Mouse (Mus musculus) lung, postnatal 0 days (tissue): ENCODE measurements around the gene Trub1. TPM values are rescaled to one million over a fixed set of nuclear protein-coding genes. Genes with fewer than 3 reads are reported as not detected.

Experiments used
- ATAC-seq: fragments of 200-750 bp; cut with Nextera tagmentation; 2 replicates; pipeline ENCODE4 v1.8.0; 2017; ENCODE audit warnings: moderate library complexity
- DNase-seq: peaks from one replicate; pipeline ENCODE4 v3.0.0-alpha.2; 2016; ENCODE audit warnings: low spot score
- H3K27ac ChIP-seq: fragments of 300-500 bp; sonication (generic); 2 replicates; pipeline ENCODE4 v1.5.1; 2014; ENCODE audit warnings: antibody characterized with exemption, mild to moderate bottlenecking, low read length, mixed read lengths
- H3K27me3 ChIP-seq: fragments of 300-500 bp; sonication (generic); replicated peaks from 2 replicates; pipeline ENCODE4 v1.6.1; 2014; ENCODE audit warnings: low read length, mixed read lengths; ENCODE audit not compliant: insufficient read depth
- H3K36me3 ChIP-seq: fragments of 300-500 bp; sonication (generic); 2 replicates; pipeline ENCODE4 v1.6.1; 2014; ENCODE audit warnings: low read length, mixed read lengths; ENCODE audit not compliant: insufficient read depth
- H3K4me1 ChIP-seq: fragments of 300-500 bp; sonication (generic); 2 replicates; pipeline ENCODE4 v1.6.1; 2014; ENCODE audit warnings: antibody characterized with exemption, low read depth, low read length, mixed read lengths; ENCODE audit not compliant: insufficient read depth
- H3K4me2 ChIP-seq: fragments of 300-500 bp; sonication (generic); replicated peaks from 2 replicates; pipeline ENCODE4 v1.6.1; 2014; ENCODE audit warnings: low read depth, mild to moderate bottlenecking, low read length, moderate library complexity, mixed read lengths
- H3K4me3 ChIP-seq: fragments of 300-500 bp; sonication (generic); 2 replicates; pipeline ENCODE4 v1.5.1; 2014; ENCODE audit warnings: low read depth, low read length
- H3K9ac ChIP-seq: fragments of 300-500 bp; sonication (generic); replicated peaks from 2 replicates; pipeline ENCODE4 v1.6.1; 2014; ENCODE audit warnings: low read depth, mild to moderate bottlenecking
- H3K9me3 ChIP-seq: fragments of 300-500 bp; sonication (generic); 2 replicates; pipeline ENCODE4 v1.6.1; 2016; ENCODE audit warnings: low read length, mixed read lengths
- CTCF ChIP-seq: IDR thresholded peaks from 2 replicates; pipeline ENCODE4 v1.5.1; 2016; ENCODE audit warnings: antibody characterized with exemption, mild to moderate bottlenecking
- EP300 ChIP-seq: IDR thresholded peaks from 2 replicates; pipeline ENCODE4 v1.6.1; 2016; ENCODE audit warnings: antibody characterized with exemption, mild to moderate bottlenecking, control low read depth
- WGBS: fragments of 180-500 bp; shearing (Covaris S2); extraction: QIAGEN DNeasy Blood & Tissue Kit; methylation state at CpG from one replicate; pipeline ENCODE4 v1.1.7; 2014; 5-methylcytosine and 5-hydroxymethylcytosine counted together
- polyA plus RNA-seq: library from polyadenylated mRNA; unstranded; fragments of >200 nt; fragmentation: Nextera tagmentation; extraction: Ambion mirVana; gene quantifications from 2 replicates; pipeline ENCODE4 v1.2.1, GENCODE M21; 2015

Gene Trub1
- polyA plus RNA-seq, 1 experiment from 2014 or later: 9.0 TPM

DNA sequence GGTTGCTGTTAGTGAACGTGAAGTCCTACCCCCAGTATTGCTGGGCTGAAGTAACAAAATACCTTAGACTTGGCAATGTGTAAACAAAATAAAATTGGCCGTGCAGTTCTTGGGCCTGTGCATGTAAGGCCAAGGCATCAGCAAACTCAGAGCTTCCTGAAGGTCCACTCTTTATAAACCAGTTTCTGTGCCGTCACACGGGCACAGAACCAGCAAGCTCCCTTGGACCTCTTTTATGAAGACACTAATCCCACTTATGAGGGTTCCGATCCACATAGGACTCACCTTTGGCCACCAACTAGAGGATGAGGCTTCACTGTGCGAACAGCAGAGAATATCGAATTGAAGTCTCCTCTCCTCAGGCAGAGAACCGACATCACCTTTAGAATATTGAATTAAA, 25.9 kb upstream of the Trub1 start:
- 91% methylated on average over 8 of the region's 8 CpGs for WGBS
- Histone ChIP-seq H3K27me3 (no peaks in the 10 kb centered on the region), H3K9ac (no peak overlapping the region), H3K36me3 (no peaks in the 10 kb centered on the region), H3K4me1 (no peaks in the 10 kb centered on the region), H3K9me3 (no peaks in the 10 kb centered on the region), H3K4me2 (no peak overlapping the region), H3K27ac (no peak overlapping the region), H3K4me3 (no peak overlapping the region)
- DNase-seq (no peak), ATAC-seq (no peak)
- TF ChIP-seq EP300 (no peak), CTCF (no peak)

DNA sequence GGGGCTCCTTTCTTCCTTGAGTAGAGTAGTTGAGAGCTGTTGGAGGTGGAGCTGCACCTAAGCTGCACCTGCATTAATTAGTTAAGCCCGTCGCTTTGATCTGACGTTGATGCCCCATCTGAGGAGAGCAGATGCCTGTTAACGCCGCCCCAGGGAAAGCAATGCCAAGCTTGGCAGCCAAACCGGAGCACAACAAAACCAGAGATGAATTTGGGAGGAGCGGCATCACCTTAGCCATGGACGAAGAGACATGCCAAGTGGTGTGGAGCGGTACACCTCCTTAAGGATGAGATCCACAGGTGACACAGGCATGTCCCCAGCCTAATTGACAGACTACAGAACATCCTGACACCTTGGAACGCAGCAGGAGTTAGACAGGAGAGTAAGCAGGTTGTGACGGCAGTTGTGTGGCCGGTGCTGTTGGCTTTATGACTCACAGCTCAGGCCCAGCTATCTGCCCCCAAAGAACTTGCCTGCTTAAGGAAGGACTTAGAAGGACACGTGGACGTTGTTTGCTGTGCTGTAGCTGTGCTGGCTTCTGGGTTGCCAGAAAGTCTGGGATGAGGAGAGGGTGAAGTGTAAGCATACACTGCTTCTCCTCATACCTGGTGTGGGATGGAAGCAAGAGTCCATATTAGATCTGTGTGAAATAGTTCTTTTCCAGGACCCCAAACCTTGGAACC, 24.8 kb upstream of the Trub1 start:
- Histone ChIP-seq H3K36me3 (no peaks in the 10 kb centered on the region), H3K27me3 (no peaks in the 10 kb centered on the region), H3K27ac (no peak overlapping the region), H3K4me3 (no peak overlapping the region), H3K9ac (no peak overlapping the region), H3K4me2 (no peak overlapping the region), H3K9me3 (no peaks in the 10 kb centered on the region), H3K4me1 (no peaks in the 10 kb centered on the region)
- no peak for TF ChIP-seq CTCF
- no peak for TF ChIP-seq EP300
- DNase-seq (no peak), ATAC-seq (peak; percentile 40; the same call in 1 of the 2 replicates)
- WGBS: 75% methylated on average over 14 of the region's 14 CpGs

DNA sequence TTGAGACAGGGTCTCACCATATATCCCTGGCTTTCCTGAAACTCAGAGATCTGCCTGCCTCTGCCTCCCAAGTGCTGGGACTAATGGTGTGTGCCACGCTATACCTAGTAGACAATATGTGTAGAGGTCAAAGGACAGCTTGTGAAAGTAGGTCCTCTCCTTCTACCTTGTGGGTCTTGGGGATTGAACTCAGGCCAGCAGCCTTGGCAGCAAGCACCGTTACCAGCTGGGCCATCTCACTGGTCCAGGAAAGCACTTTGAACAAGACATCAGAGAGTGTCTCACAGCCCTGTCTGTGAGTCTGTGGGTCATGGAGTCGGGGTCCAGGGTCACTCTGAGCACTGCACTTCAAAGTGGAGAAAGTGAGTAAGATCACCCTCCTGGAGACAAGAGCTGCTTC, 24.1 kb upstream of the Trub1 start:
- Histone ChIP-seq H3K27me3 (no peaks in the 10 kb centered on the region), H3K4me2 (no peak overlapping the region), H3K9me3 (no peaks in the 10 kb centered on the region), H3K9ac (no peak overlapping the region), H3K4me3 (no peak overlapping the region), H3K4me1 (no peaks in the 10 kb centered on the region), H3K27ac (no peak overlapping the region), H3K36me3 (no peaks in the 10 kb centered on the region)
- DNase-seq: no peak
- TF ChIP-seq CTCF (no peak), EP300 (no peak)
- no peak for ATAC-seq
- WGBS: 88% methylated on average over 3 of the region's 3 CpGs

DNA sequence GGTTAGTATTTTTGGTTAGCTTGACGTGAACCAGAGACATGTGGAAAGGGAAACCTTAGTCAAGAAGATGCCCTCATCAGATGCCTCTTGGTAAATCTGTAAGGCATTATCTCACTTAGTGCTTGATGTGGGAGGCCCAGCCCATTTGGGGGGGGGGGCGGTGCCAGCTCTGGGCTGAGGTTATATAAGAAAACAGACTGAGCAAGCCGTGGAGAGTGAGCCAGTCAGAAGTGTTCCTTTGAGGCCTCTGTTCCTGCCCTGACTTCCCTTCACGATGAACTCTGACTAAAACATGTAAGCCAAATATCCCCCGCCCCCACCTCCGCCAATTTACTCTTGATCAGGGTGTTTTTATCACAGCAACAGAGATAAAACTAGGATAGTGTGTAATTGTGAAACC, 22.8 kb upstream of the Trub1 start:
- H3K9me3 ChIP-seq: no peaks in the 10 kb centered on the region
- no peaks in the 10 kb centered on the region for H3K36me3 ChIP-seq
- no peak for ATAC-seq
- no peak overlapping the region for H3K9ac ChIP-seq
- no peaks in the 10 kb centered on the region for H3K4me1 ChIP-seq
- no peak overlapping the region for H3K4me2 ChIP-seq
- H3K4me3 ChIP-seq: no peak overlapping the region
- DNase-seq: no peak
- H3K27me3 ChIP-seq: no peaks in the 10 kb centered on the region
- 65% methylated on average over 6 of the region's 6 CpGs for WGBS
- TF ChIP-seq EP300 (no peak), CTCF (no peak)
- no peak overlapping the region for H3K27ac ChIP-seq

DNA sequence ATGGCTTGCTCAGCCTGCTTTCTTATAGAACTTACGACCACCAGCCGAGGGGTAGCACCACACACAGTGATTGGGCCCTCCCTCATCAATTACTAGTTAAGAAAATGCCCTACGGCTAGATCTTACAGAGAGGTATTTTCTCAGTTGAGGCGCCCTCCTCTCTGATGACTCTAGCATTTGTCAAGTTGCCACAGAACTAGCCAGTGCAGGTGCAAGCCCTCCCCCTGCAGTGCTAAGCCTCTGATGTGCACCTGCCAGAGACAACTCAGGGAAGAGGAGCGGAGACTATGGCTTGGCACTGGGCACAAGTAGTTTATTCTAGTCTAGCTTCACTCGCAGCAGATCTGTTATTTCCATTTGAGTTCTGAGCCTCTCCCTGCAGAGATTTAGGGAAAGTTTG, 21.2 kb upstream of the Trub1 start:
- Histone ChIP-seq H3K27ac (no peak overlapping the region), H3K4me3 (no peak overlapping the region), H3K4me1 (no peaks in the 10 kb centered on the region), H3K27me3 (no peaks in the 10 kb centered on the region), H3K4me2 (no peak overlapping the region), H3K36me3 (no peaks in the 10 kb centered on the region), H3K9ac (no peak overlapping the region), H3K9me3 (no peaks in the 10 kb centered on the region)
- WGBS: 47% methylated on average over 6 of the region's 6 CpGs
- TF ChIP-seq CTCF (no peak), EP300 (no peak)
- DNase-seq (no peak), ATAC-seq (no peak)

DNA sequence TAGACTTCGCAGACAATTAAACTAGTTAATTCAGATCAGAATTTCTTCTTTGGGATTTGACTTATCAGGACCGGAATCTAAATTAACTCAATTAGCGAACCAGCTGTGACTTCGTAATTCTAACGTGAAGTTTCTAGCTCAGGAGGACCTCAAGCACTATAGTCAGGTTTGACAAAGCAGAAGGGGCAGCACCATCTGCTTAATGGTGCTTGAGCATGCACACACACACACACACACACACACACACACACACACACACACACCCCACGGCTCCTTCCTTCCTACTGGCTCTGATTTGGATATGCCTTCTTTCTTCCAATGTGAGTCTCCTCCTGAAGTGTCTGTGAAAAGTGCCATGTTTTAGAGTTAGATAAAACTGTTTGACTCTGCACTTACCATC, 18.7 kb upstream of the Trub1 start:
- H3K27me3 ChIP-seq: no peaks in the 10 kb centered on the region
- no peak overlapping the region for H3K27ac ChIP-seq
- no peak overlapping the region for H3K9ac ChIP-seq
- WGBS: 77% methylated on average over 6 of the region's 6 CpGs
- DNase-seq (no peak), ATAC-seq (no peak)
- H3K4me1 ChIP-seq: no peaks in the 10 kb centered on the region
- H3K4me3 ChIP-seq: no peak overlapping the region
- no peaks in the 10 kb centered on the region for H3K9me3 ChIP-seq
- TF ChIP-seq EP300: no peak
- TF ChIP-seq CTCF: no peak
- H3K36me3 ChIP-seq: no peaks in the 10 kb centered on the region
- no peak overlapping the region for H3K4me2 ChIP-seq
